Mouse (Mus musculus): ENCODE data around the gene Pigo. TPM values are rescaled to one million over a fixed set of nuclear protein-coding genes. Genes with fewer than 3 reads are reported as not detected.
"Not testable (repeated sequence)": the region's sequence is repeated elsewhere in the genome, so short reads cannot be mapped to it uniquely, and the experiment has no call there.

Pigo gene
- total RNA-seq, 2 experiments from 2014 or later: 7.6 to 9.6 TPM

GRCm38 (mm10) chr4:43001272-43001671 lies 24.3 kb downstream of the Pigo start:
- DNase-seq: no peak

- peak; percentile 99 for DNase-seq
Observed at GRCm38 (mm10) chr4:43000141-43000986, 25.3 kb downstream of the Pigo start, which contains the start of gene Vcp. Gene Vcp, minus strand, starts transcription at chr4:43000507.

GRCm38 (mm10) chr4:42999451-43000140 lies 26.0 kb downstream of the Pigo start:
- peak; percentile 66 for DNase-seq

DNA sequence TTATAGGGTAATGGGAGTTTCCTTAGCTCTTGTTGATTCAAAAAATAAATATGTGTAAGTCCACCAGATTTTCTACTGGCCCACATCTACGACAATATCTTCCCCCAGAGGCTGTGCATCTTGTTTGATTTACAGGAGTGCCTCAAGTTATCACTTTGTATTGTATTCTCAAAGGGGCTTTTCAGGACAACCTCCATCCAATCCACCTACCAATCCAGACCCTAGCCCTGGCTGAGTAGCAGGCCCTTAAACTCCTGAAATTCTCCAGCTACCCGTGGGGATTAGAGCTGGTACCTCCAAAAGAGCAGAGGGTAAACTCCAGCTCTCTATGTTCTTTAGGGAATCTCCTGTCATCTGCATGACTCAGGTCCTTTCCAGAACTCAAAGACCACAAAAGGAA lies 27.6 kb downstream of the Pigo start:
- DNase-seq: no peak

DNA sequence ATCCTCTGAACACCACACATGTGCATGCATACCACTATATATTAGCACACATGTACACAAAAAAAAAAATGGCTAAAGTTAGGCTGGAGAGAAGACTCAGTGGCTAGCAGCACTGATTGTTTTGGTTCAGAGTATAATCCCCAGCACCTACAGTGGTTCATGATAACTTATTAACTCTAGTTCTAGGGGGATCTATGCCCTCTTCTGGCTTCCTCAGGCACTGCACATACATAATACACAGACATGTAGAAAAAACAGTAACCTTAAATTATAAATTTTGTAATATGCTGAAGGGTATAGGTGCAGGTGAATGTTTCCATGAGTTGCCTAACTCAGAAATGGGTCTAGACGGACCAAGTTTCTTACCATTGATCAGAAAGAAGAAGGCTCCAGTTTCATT lies 37.3 kb downstream of the Pigo start:
- DNase-seq: no peak

DNA sequence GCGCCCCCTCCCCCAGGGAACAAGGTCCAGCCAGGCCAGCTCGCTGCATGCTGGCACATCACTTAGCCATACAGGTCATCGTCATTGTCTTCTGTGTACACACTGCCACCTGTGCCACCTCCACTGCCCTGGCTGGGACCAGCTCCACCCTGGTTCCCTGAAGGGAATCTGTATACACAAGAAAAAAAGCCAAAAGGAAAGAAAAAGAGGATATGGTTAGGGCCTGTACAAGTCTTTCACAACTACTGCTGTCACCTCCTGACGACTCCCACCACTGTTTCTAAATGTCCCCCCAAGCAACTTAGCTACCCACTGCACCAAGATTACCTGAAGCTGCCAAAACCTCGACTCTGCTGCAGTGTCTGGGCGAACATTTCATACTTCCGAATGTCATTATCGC lies 45.2 kb downstream of the Pigo start:
- DNase-seq: not testable (repeated sequence)

DNA sequence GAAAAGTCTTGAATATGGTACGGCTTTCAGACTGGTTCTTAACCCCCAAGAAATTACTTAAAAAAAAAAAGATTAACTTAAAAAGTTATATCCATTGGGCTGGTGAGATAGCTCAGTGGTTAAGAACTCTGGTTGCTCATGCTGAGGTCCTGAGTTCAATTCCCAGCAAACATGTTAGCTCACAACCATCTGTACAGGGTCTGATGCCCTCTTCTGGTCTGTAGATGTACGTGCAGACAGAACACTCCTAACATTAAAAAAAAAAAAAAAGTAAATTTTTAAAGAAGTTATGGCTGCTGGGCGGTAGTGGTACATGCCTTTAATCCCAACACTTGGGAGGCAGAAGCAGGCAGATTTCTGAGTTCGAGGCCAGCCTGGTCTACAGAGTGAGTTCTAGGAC lies 47.6 kb downstream of the Pigo start:
- DNase-seq: no peak

- no peak for DNase-seq
Observed at GRCm38 (mm10) chr4:42973868-42974267, 51.8 kb downstream of the Pigo start.

GRCm38 (mm10) chr4:42972952-42973351 lies 52.7 kb downstream of the Pigo start:
- no peak for DNase-seq

GRCm38 (mm10) chr4:42969304-42969703 lies 56.3 kb downstream of the Pigo start, which contains the start of gene 1700022I11Rik:
Gene 1700022I11Rik, plus strand, starts transcription at chr4:42969604.
- DNase-seq: no peak

Other genes with a start within 250 kb of the Pigo start
- gene Fam205a1, start 171.9 kb downstream of the Pigo start, total RNA-seq (2021): not detected
- gene Gm12394, start 169.0 kb downstream of the Pigo start, total RNA-seq (2021): not detected
- gene Fam205c, start 151.6 kb downstream of the Pigo start, total RNA-seq (2021): under 1 TPM; 0.38 to 0.63 TPM
- gene Phf24, start 109.2 kb downstream of the Pigo start, total RNA-seq (2021): 1 to 10 TPM in 1 of 2 experiments, under 1 TPM in 1; 0.78 to 1.3 TPM
- 100 to 1,000 TPM; 114 to 122 TPM for gene Dnajb5, start 76.0 kb downstream of the Pigo start, total RNA-seq (2021)
- gene 1700022I11Rik, start 56.2 kb downstream of the Pigo start, total RNA-seq (2021): not detected
- gene Vcp, start 25.3 kb downstream of the Pigo start, total RNA-seq (2021): 100 to 1,000 TPM; 270 to 274 TPM
- gene Fancg, start 15.3 kb downstream of the Pigo start, total RNA-seq (2021): 1 to 10 TPM; 2.9 to 5.0 TPM
- gene Stoml2, start 5.9 kb upstream of the Pigo start, total RNA-seq (2021): 10 to 100 TPM; 81.8 to 84.3 TPM
- gene Fam214b, start 20.4 kb upstream of the Pigo start, total RNA-seq (2021): 10 to 100 TPM; 19.3 to 23.7 TPM
- gene Unc13b, start 33.1 kb upstream of the Pigo start, total RNA-seq (2021): 1 to 10 TPM; 5.0 to 7.1 TPM
- gene Atp8b5, start 241.3 kb upstream of the Pigo start, total RNA-seq (2021): under 1 TPM; 0.05 to 0.11 TPM